Mouse (Mus musculus) bone marrow, adult 2 months (tissue): ENCODE results near the gene Alyref. TPM values are rescaled to one million over a fixed set of nuclear protein-coding genes. Genes with fewer than 3 reads are reported as not detected.

Experiments
- H3K27ac ChIP-seq: fragments of 200-500 bp; 2 replicates; pipeline ENCODE4 v1.5.1; 2012; ENCODE audit warnings: low read depth, mild to moderate bottlenecking, control low read depth, inconsistent platforms, low read length; ENCODE audit not compliant: control insufficient read depth, poor library complexity, insufficient read depth
- H3K4me1 ChIP-seq: fragments of 200-500 bp; 2 replicates; pipeline ENCODE4 v1.6.1; 2011; ENCODE audit warnings: low read length; ENCODE audit not compliant: control insufficient read depth, insufficient read depth
- H3K4me3 ChIP-seq: fragments of 200-500 bp; replicated peaks from 2 replicates; pipeline ENCODE3; 2011; ENCODE audit warnings: mild to moderate bottlenecking, low read depth, low read length, control low read depth; ENCODE audit not compliant: control insufficient read depth
- CTCF ChIP-seq: fragments of 200-500 bp; IDR thresholded peaks from 2 replicates; pipeline ENCODE4 v1.5.1; 2011; ENCODE audit warnings: low read length, control low read depth; ENCODE audit not compliant: control insufficient read depth, insufficient read depth
- POLR2A ChIP-seq: fragments of 200-500 bp; IDR thresholded peaks from 2 replicates; pipeline ENCODE4 v1.6.1; 2011; ENCODE audit warnings: low read depth, mild to moderate bottlenecking, control low read depth, low read length, borderline replicate concordance; ENCODE audit not compliant: control insufficient read depth
- WGBS: fragments of 180-500 bp; shearing (Covaris S2); methylation state at CpG from one replicate; pipeline ENCODE4 v1.1.7; 2018; 5-methylcytosine and 5-hydroxymethylcytosine counted together
- polyA plus RNA-seq: library from polyadenylated mRNA; stranded (reverse); fragments of >200 nt; gene quantifications from 2 replicates; pipeline ENCODE4 v1.2.4, GENCODE M21; 2011; ENCODE audit warnings: low replicate concordance; ENCODE audit not compliant: missing spikeins, insufficient read depth, insufficient read length

The Alyref gene
- polyA plus RNA-seq, 1 experiment = 174 TPM

DNA sequence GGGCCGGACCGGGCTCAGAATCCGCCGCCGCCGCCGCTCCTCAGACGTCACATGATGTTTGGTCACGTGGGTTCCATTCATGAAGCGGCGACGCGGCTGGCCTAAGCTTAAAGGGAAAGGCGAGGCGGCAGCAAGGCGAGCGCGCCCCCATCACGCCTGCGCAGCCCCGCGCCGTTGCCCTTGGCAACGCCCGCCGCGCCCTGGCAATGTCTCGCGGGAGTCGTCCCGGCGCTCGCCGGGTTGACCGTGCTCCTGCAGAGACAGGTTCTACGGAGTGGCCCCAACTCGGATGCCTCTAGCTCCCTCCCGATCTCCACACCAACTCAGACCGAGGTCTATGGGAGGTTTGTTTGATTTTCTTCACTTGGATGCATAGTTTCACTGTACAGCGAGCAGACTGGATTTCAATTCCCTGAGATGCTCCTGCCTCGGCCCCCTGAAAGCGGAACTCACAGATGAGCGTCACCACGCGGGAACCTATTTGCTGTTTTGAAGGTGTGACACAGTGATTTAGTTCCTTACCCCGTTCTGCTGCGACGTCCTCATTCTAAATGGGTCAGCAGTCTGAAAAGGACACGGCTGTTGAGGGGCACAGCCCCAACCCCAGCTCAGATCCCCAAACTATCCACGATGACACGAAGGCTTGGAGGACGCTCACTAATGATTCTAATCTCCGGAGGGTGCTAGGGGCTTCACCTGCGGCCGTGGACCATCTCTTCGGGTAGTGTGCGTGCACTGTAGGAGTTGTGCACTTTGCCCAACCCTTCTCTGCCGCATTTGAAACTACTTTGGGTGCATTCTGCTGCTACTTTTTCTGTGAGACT, 35.6 kb upstream of the Alyref start, which contains the start of gene Mafg:
TSS of gene Mafg (minus strand) at position 81 of the 824 bp plus-strand sequence.
- TF ChIP-seq POLR2A = peak; percentile 43; the same call in 1 of the 2 replicates
- TF ChIP-seq CTCF = no peak
- peak within 1 kb of the TSS; percentile 94 for H3K27ac ChIP-seq
- 15% methylated on average over 58 of the region's 58 CpGs for WGBS
- H3K4me1 ChIP-seq = peaks cover 9% of the 10 kb centered on the region
- H3K4me3 ChIP-seq = peak within 1 kb of the TSS; percentile 80

DNA sequence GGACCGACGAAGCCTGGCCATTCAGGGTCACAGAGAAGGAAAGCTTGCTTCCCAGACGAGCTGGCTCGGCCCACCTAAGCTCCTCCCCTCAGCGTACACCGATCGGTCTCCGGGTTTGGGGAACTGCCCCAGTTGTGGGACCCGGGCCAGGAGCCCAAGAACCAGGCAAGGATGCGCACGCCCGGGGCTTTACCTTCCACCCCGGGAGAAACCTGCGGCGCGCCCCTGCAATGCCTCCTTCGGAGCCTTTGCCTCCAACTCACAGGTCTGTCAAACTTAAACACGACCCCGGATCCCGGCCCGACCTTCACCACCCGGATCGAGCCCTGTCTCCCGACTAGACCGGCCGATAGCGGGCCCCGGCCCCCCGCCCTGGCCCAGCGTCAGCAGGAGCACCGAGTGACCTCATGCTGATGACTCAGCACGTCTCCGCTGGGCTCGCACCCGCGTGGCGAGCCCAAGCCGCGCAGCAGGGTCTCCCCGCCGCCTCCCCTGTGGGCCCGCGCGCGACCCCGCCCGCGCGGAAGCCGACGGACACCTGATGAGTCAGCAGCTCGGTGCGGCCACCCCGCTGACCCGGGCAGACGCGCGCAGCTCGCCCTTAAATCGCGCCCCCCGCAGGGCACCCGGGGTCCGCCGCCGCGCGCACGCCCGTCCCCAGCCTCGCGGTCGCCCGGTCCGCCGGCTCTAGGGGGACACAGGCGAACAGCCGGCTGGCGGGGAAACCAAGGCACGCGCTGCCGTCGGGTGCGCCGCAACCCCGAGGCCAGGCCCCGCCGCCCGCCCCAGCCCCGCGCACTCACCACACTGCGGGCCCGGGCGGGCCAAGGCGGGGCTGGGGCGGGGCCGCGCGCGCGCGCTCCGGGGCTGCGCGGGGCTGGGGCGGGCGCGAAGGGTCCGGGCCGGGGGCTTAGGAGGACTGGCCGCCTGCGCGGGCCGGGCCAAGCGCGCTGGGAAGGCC, 34.7 kb upstream of the Alyref start:
- Histone ChIP-seq H3K27ac (peak overlapping the region; percentile 94), H3K4me3 (peak overlapping the region; percentile 80), H3K4me1 (peaks cover 9% of the 10 kb centered on the region)
- TF ChIP-seq CTCF = no peak
- TF ChIP-seq POLR2A = peak; percentile 65; the same call in 1 of the 2 replicates
- WGBS = under 1% methylated on average over 112 of the region's 116 CpGs

DNA sequence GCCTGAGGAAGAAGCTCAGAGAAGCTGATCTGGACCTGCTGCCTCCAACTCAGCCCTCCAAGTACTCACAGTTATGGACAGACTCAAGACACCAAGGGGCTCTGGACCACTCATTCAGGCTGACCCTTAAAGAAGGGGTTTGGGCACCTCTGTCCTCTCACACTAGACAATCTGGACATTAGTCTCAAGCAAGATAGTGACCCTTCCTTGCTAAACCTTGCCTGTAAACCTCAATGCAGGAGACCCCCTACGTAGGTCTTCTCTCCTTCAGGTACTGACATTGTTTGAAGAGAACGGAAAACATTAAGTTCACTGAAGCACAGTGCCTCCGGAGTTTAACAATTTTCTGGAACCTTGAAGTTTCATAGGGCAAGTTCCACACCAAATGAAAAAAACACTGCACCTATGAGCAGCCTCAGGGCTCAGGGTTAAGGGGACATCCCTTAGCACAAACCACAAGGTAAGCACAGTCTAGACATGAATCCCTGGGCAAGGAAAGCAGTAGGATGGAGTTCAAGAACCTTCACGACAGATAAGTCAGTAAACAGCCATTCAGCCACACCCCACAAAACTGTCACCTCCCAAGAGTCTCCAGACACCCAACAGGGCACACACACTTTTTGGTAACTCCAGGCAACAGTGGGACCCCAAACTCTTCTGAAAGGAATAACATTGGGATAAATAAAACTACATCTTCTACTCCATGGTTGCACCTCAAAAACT, 33.7 kb upstream of the Alyref start:
- 25% methylated on average over 4 of the region's 4 CpGs for WGBS
- Histone ChIP-seq H3K4me1 (peaks cover 9% of the 10 kb centered on the region), H3K4me3 (peak overlapping the region; percentile 80), H3K27ac (peak overlapping the region; percentile 94)
- TF ChIP-seq POLR2A (no peak), CTCF (no peak)

DNA sequence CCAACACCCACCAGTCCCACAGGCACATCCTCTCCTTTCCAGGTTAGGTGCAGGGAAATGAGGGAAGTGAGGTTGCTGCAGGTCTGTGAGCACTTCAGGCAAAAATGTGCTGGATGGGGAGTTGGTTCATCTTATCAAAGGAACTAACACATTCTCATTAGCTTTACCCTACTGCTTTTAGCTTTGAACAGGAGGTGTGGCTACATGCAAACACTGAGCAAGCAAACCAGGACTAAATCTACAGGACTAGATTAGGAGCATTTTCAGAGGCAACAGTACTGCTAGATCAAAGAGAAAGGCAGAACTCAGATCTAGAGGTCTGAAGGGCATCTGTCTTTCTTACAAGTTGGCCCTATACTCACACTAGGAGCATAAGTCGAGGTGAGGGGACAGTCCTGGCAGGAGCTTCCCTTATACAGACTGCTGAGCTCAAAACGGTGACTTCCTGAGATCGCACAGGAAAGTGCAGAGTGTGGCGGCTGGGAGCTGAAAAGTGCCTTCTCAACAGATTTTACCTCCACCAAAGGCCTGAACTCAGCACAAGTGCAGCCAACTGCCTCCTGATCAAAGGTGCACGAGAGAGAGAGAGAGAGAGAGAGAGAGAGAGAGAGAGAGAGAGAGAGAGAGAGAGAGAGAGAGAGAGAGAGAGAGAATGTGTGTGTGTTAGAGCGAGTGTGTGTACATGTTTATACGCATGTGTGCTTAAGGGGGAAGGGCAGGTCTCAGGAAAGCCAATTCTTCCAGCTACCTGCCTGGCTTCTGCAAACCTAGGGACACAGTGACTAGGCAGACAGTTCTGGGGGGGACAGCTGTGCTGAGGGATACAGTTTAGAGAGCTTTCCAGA, 32.9 kb upstream of the Alyref start:
- Histone ChIP-seq H3K4me3 (peak overlapping the region; percentile 57), H3K27ac (peak overlapping the region; percentile 94), H3K4me1 (peaks cover 10% of the 10 kb centered on the region)
- WGBS = 6% methylated on average over 7 of the region's 7 CpGs
- no peak for TF ChIP-seq CTCF

DNA sequence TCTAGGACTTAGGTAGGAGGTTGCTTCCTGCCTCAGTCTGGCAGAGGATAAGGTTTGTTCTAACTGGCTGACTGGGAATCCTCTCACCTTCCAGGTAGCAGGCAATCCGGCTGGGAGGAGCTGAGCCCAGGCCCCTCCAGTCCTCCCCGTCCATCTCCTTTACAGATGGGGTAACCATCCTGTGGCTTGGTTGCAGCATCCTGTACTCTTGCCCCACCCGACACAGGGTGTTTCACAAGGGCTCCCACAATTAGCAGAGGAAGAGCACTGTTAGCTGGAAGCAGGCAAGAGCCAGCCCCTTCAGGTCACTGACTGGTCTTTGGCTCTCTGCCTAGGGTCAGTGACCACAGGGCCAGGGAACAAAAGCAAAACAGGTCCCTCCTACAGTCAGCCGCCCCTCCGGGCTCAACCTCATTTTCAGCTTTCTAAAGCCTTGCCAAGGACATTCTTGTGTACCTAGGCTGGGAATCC, 32.3 kb upstream of the Alyref start:
- H3K27ac ChIP-seq = peak overlapping the region; percentile 94
- WGBS = 7% methylated on average over 5 of the region's 5 CpGs
- H3K4me3 ChIP-seq = peak overlapping the region; percentile 86
- TF ChIP-seq POLR2A (no peak), CTCF (no peak)
- H3K4me1 ChIP-seq = peaks cover 12% of the 10 kb centered on the region

DNA sequence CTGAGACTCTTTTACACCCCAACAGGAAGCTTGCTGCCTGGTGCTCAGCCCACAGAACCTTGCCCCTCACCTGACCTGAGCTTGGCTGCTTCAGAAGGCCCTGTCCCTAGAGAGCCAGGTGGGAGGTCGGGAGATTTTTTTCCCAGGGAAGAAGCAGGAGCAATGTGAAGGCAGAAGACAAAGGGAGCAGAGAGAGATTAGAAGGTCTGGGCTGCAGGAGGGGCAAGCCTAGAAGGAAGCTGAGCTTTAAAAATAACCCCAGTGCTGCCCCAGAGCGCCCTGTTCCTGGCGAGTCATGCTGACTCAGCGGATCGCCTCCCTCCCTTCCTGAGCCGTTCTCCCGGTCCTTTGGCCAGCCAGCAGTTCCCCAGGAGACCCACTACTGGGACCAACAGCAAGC, 31.7 kb upstream of the Alyref start:
- TF ChIP-seq CTCF (no peak), POLR2A (no peak)
- WGBS = 0% methylated on average over 7 of the region's 7 CpGs

DNA sequence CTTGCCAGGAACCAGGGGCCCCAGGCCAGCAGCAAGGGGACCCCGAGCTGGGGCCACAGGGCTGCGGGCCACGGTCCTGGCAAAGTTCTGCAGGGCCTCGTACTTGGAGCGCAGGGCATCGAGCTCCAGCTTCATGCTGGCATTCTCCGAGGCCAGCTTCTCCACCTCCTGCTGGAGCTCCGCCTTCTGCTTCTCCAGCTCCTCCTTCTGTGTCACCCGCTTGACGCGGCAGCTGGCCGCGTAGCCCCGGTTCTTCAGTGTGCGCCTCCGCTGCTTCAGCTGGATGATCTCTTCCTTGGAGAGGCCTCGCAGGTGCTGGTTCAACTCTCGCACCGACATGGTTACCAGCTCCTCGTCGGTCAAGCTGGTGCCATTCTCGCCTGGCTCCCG, 31.2 kb upstream of the Alyref start:
- peaks cover 16% of the 10 kb centered on the region for H3K4me1 ChIP-seq
- TF ChIP-seq POLR2A (peak; percentile 97; the same call in 1 of the 2 replicates), CTCF (no peak)
- peak overlapping the region; percentile 86 for H3K4me3 ChIP-seq
- 3% methylated on average over 23 of the region's 23 CpGs for WGBS
- peak overlapping the region; percentile 94 for H3K27ac ChIP-seq

More for the DNA sequence above, 31.7 kb upstream of the Alyref start:
- Histone ChIP-seq H3K4me3 (peak overlapping the region; percentile 86), H3K27ac (peak overlapping the region; percentile 94), H3K4me1 (peaks cover 16% of the 10 kb centered on the region)
